Mouse (Mus musculus) mouse embryonic stem cell (cell line): ENCODE results near the gene Lbhd1.
"Not testable (repeated sequence)": the region's sequence is repeated elsewhere in the genome, so short reads cannot be mapped to it uniquely, and the experiment has no call there.

Experiments used
- in situ Hi-C, 2 experiments: fragments of 300-500 bp; cut with MboI; formaldehyde crosslinking; loops; 1 replicate in 1 of 2; 3 replicates in 1 of 2; pipeline ENCODE4 v1.14.3; 2019 to 2020; ENCODE audit warnings: low sequenced_read_pairs in 2 of 2, low pct_unique_long_range_greater_than_20kb in 1 of 2, mixed read lengths in 1 of 2; ENCODE audit not compliant: unreplicated experiment in 1 of 2

Gene Lbhd1

GRCm38 (mm10) chr19:8897211-8897864 lies 13.8 kb downstream of the Lbhd1 start:
- in situ Hi-C loops: not testable (repeated sequence)

- in situ Hi-C loops: no loop called here
Measured at GRCm38 (mm10) chr19:8897865-8898495, 14.4 kb downstream of the Lbhd1 start, which contains the start of gene Ganab. Ganab (plus strand) TSS chr19:8898071.

- in situ Hi-C loops: no loop called here
Measured at GRCm38 (mm10) chr19:8898576-8898975, 15.0 kb downstream of the Lbhd1 start.

- in situ Hi-C loops: no loop called here
Measured at GRCm38 (mm10) chr19:8899079-8899478, 15.5 kb downstream of the Lbhd1 start.

- in situ Hi-C loops: no loop called here
Measured at GRCm38 (mm10) chr19:8903412-8903811, 19.9 kb downstream of the Lbhd1 start.

GRCm38 (mm10) chr19:8908531-8908930 lies 25.0 kb downstream of the Lbhd1 start:
- in situ Hi-C loops: loop anchor here in 1 of 2 experiments (5.0 kb wide), 1 partner anchor 44 kb away; the partner anchor contains the start of gene Tut1

- in situ Hi-C loops: no loop called here
Measured at GRCm38 (mm10) chr19:8911810-8912209, 28.3 kb downstream of the Lbhd1 start.

GRCm38 (mm10) chr19:8914212-8914611 lies 30.7 kb downstream of the Lbhd1 start:
- in situ Hi-C loops: no loop called here

GRCm38 (mm10) chr19:8919000-8919399 lies 35.5 kb downstream of the Lbhd1 start:
- in situ Hi-C loops: no loop called here

GRCm38 (mm10) chr19:8919684-8920072 lies 36.1 kb downstream of the Lbhd1 start:
- in situ Hi-C loops: no loop called here

- in situ Hi-C loops: no loop called here
Measured at GRCm38 (mm10) chr19:8920073-8920736, 36.7 kb downstream of the Lbhd1 start, which contains the start of gene B3gat3. B3gat3 (plus strand) TSS chr19:8920374.

GRCm38 (mm10) chr19:8920836-8921291 lies 37.3 kb downstream of the Lbhd1 start:
- in situ Hi-C loops: no loop called here

- in situ Hi-C loops: no loop called here
Measured at GRCm38 (mm10) chr19:8921741-8922140, 38.2 kb downstream of the Lbhd1 start.

- in situ Hi-C loops: loop anchor here in 1 of 2 experiments (25.0 kb wide), 1 partner anchor 1686 kb away; the partner anchor contains the start of genes Ddb1 and Tkfc
Measured at GRCm38 (mm10) chr19:8926766-8927165, 43.2 kb downstream of the Lbhd1 start.

- in situ Hi-C loops: loop anchor here in 1 of 2 experiments (25.0 kb wide), 1 partner anchor 1684 kb away; the partner anchor contains the start of genes Ddb1 and Tkfc
Measured at GRCm38 (mm10) chr19:8927891-8928525, 44.5 kb downstream of the Lbhd1 start.

- in situ Hi-C loops: loop anchor here in 1 of 2 experiments (25.0 kb wide), 1 partner anchor 1684 kb away; the partner anchor contains the start of genes Ddb1 and Tkfc
Measured at GRCm38 (mm10) chr19:8928689-8929223, 45.2 kb downstream of the Lbhd1 start.

- in situ Hi-C loops: loop anchor here in 1 of 2 experiments (25.0 kb wide), 1 partner anchor 1683 kb away; the partner anchor contains the start of genes Ddb1 and Tkfc
Measured at GRCm38 (mm10) chr19:8929224-8930088, 45.9 kb downstream of the Lbhd1 start, which contains the start of the genes Rom1 and Eml3. Rom1 (minus strand) TSS chr19:8929356. Eml3 (plus strand) TSS chr19:8929552.
